Mouse (Mus musculus) gastrocnemius, postnatal 10 days (tissue): ENCODE results near the gene Hist1h3d. TPM values are rescaled to one million over a fixed set of nuclear protein-coding genes. Genes with fewer than 3 reads are reported as not detected.
"Not testable (repeated sequence)": the region's sequence is repeated elsewhere in the genome, so short reads cannot be mapped to it uniquely, and the experiment has no call there.

Experiments
- DNase-seq: peaks from one replicate; pipeline ENCODE4 v3.0.0; 2021; ENCODE audit warnings: mixed read lengths
- total RNA-seq, 2 experiments: library from RNA; stranded (reverse); gene quantifications; 2 replicates each; pipeline ENCODE4 v1.2.3; 2021

Gene Hist1h3d
- total RNA-seq, 2 experiments from 2014 or later, result 25.8 to 30.6 TPM

DNA sequence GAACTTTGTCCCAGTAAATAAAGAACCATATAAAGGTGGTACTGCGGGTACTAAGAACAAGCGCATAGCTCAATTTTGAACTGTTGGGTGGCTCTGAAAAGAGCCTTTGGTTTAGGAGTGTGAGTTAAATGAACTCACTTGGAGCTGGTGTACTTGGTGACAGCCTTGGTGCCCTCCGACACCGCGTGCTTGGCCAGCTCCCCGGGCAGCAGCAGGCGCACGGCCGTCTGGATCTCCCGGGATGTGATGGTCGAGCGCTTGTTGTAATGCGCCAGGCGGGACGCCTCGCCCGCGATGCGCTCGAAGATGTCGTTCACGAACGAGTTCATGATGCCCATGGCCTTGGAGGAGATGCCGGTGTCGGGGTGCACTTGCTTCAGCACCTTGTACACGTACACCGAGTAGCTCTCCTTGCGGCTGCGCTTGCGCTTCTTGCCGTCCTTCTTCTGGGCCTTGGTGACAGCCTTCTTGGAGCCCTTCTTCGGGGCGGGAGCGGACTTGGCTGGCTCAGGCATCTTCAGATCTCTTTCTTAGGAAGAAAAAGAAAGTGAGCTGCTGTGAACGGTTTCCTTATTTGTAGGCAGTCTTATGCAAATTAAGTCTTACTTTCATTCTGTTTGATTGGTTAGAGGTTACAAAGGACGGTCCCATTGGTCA lies 10.0 kb downstream of the Hist1h3d start:
- peak; percentile 48 for DNase-seq

GRCm38 (mm10) chr13:23586099-23586939 lies 10.8 kb downstream of the Hist1h3d start:
- no peak for DNase-seq

- no peak for DNase-seq
These were observed 11.3 kb downstream of the Hist1h3d start for GRCm38 (mm10) chr13:23586940-23587225.

DNA sequence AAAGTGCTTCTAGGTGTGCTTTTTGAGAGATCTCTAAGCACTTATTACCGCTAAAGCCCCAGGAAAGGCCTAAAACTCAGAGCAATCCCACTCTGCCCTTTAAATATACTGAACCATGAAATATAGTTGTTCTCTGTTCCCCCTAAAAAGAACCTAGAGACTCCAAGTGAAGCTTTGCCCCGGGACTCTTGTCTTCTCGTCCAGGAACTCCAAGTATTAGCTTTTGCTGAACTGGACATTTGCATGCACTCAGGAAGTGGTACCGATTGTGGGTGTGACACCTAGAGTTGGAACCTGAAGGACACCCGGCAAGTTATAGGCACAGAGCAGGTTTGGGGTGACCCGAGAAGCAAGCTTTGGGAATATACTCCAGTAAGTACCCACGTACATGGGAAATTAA lies 15.6 kb downstream of the Hist1h3d start:
- no peak for DNase-seq

- not testable (repeated sequence) for DNase-seq
These were observed 16.3 kb downstream of the Hist1h3d start for GRCm38 (mm10) chr13:23591886-23592285.

- DNase-seq, result no peak
These were observed 17.1 kb downstream of the Hist1h3d start for GRCm38 (mm10) chr13:23592614-23593013.

- DNase-seq, result no peak
These were observed 17.6 kb downstream of the Hist1h3d start for GRCm38 (mm10) chr13:23593051-23593770.

DNA sequence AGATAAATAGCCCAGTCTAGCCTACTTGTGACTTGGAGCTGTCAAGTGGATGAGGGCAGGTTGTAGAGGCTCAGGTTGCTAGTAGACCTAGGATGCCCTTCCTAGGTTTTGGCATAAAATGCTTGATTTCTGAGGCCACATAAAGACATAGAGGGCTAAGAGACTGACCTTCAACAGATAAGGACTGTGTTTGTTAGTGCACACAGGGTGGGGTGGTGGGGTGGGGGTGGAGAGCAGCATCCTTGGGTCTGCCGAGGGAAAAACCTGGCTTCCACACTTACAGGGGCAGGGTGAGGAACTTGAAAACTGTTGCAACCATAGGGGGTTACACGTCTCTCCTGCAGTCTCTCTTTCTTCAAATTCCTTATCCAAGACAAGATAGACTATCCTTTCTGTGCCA lies 19.6 kb downstream of the Hist1h3d start:
- DNase-seq, result no peak

DNA sequence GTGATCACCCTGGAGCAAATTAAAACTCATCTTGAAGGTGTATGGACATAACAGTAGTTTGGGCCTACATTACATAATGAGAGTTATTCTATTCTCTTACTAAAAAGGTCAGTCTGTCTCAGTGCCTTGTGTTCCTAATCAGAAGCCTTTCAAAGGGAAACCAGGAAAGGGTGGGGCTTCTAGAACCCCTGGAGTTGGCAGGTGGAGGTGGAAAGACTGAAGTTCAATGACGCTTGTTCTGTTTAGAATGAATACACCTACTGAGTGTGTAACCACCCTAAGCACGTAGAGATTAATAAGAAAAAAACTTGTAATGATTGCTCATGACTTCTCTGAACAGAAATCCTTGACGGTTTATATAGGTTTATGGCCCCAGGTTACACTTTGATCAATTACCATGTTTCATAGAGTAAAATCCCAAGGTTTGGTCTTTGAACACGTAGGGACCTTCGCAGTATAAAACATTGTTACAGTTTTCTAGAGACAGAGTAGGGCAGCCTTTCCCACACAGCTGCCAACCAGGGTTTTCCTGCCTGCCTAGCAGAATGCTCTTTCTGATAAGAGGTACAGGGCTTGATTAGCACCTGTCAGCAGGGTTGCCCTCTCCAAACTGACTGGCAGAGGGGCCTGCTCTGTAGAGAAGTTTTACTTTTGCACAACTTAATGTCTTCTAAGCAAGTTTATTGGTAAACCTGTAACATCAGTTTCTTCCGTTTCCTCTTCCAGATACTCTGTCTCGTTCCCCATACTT lies 20.2 kb downstream of the Hist1h3d start:
- DNase-seq, result no peak

DNA sequence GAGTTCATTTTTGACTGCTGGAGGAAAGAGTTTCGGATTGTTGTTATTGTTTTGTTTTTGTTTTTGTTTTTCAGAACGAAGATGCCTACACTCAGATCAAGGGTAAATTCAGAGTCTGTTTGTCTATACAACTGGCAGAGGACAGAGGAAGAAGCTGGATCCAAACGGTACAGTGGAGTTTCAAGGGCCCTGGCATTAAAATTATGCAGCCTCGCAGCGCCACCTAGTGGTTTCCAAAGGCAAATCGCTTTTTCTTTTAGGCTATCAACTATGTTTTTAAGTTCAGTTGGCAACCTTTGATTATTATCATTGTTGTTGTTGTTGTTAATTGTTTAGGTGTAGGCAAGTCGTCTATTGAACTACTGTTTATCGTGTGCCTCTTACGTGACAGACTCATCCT lies 22.4 kb downstream of the Hist1h3d start:
- peak; percentile 83 for DNase-seq

GRCm38 (mm10) chr13:23603182-23603699 lies 27.7 kb downstream of the Hist1h3d start:
- DNase-seq, result no peak

DNA sequence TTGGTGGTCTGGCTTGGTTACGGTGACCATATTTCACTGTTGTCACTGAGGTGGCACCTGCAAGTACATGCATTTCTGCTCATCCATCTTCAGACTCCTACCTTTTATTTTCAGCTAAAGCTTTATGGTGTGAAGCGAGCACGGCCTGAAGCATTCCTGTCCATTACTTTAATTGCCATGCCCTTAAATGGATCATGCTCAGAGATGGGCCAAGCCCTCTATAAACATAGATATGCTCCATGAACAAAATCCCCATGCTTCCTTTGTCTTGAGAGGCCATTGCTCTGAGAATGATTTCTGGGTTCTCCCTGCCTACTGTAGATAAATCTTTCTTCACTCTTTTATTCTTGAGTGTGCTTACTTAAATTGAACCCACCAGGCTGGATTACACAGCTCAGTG lies 28.9 kb downstream of the Hist1h3d start:
- DNase-seq, result no peak

GRCm38 (mm10) chr13:23605052-23605451 lies 29.5 kb downstream of the Hist1h3d start:
- DNase-seq, result no peak

GRCm38 (mm10) chr13:23609209-23609608 lies 33.6 kb downstream of the Hist1h3d start:
- DNase-seq, result no peak

DNA sequence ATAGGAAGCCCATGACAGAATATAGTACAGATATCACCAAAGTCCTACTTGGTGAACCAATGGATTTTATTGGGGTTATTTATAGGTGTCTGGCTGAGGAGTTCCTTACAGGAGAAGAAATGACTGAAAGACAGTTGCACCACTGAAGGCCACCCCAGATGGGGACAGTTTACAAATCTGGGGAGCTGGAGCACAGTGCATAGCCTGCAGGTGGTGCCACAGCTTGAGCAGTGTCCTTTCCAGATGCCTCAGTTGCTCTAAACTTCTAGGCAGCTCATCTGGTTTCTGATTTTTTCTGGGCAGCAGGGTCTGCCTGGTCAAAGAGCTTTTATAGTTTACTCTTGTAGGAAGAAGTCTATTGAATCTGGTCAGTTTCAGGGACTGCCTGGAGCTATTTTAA lies 34.3 kb downstream of the Hist1h3d start:
- DNase-seq, result no peak

DNA sequence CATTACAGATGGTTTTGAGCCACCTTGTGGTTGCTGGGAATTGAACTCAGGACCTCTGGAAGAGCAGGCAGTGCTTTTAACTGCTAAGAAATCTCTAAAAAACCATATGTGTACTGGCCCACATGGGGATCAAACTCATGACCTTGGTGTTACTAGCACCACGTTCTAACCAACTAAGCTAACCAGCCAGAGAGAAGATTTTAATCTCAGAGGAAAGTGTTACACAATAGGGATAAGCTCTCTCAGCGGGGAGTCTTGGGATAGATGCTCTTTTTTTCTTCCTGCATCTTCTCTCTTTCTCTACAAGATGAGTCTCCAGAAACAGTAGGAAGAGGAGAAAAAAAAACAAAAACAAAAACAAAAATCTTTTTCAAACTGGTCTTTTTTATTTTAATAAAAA lies 34.8 kb downstream of the Hist1h3d start:
- DNase-seq, result no peak

DNA sequence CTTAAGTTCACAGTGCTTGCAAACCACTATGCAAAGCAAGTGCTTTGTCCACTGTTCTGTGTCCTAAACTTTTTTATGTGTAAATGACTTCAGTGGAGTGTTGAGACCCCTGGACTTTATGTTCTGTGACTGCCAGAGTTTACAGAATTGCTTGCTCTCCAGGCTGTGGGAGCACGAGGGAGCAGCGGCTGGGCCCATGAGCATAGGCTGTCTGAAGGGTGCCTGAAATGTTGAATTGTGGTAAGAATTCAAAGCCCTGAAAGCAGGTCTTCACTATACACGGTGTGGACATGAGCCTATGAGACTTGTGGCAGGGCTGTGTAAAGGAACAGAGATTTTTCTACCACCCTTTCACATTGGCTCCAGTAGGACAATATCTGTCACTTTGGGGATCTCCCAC lies 36.1 kb downstream of the Hist1h3d start:
- no peak for DNase-seq

GRCm38 (mm10) chr13:23620056-23620732 lies 44.6 kb downstream of the Hist1h3d start:
- no peak for DNase-seq

- DNase-seq, result peak; percentile 56
These were observed 45.4 kb downstream of the Hist1h3d start, which contains the start of gene Hist1h2be for GRCm38 (mm10) chr13:23620733-23621531. TSS of gene Hist1h2be (minus strand) at chr13:23621124.

GRCm38 (mm10) chr13:23621532-23622174 lies 46.1 kb downstream of the Hist1h3d start:
- DNase-seq, result peak; percentile 55
